Mouse (Mus musculus) liver, adult 2 months (tissue): ENCODE measurements around the gene BC048562.

Source experiments
- CTCF ChIP-seq: fragments of 200-500 bp; IDR thresholded peaks from 2 replicates; pipeline ENCODE4 v1.5.1; 2011; ENCODE audit warnings: low read depth, low read length, control low read depth
- POLR2A ChIP-seq: fragments of 200-500 bp; IDR thresholded peaks from 2 replicates; pipeline ENCODE4 v1.6.1; 2011; ENCODE audit warnings: low read length, control low read depth; ENCODE audit not compliant: insufficient read depth; ENCODE audit errors: extremely low read depth

DNA sequence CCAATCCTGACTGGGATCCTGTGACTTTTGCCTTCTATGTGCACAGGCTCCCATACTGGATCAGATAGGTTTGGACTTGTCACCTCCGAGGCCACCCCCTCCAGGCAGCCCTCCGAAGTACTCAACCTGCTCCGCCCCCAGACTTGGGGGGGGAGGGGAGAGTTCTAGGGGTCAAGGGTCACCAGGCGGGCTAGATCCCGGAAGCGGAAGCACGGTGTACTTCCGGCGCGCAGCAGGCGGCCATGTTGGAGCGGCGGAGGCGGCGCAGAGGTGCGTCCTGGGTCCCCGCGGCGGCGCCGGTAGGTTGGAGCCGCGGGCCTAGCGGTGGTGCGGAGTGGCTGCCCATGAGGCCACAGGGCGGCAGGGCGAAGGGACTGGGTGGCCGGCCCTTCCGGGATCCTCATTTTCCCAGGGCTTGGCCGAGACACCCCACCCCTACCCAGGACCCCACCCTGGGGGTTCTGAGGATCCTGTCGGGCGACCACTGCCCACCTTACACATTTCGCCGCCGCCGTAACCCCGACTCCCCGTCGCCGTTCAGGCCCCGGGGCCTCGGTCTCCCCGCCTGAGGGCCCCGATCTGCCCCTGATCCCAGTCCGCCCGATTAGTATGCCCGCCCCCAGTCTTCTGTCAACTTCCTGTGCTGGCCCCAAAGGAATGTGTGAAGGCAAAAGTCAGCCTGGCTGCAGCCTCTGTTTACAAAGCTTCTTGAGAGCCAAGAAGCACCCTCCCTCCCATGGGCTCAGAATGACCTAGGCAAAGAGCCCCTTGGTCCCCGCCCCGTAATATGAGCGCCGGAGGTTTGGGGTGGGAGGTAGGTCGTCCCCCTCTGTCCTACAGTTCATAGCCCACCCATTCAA, 24.3 kb downstream of the BC048562 start, which contains the start of gene Ccdc71:
- TF ChIP-seq CTCF (no peak), POLR2A (peak; percentile 38; the same call in 1 of the 2 replicates)
